Mouse (Mus musculus) heart, embryonic 12.5 days (tissue): ENCODE data around the gene Dntt. TPM values are rescaled to one million over a fixed set of nuclear protein-coding genes. Genes with fewer than 3 reads are reported as not detected.

Experiments
- ATAC-seq: fragments of 200-750 bp; cut with Nextera tagmentation; 2 replicates; pipeline ENCODE4 v1.8.0; 2017; ENCODE audit warnings: moderate TSS enrichment, moderate library complexity; ENCODE audit not compliant: insufficient number of reproducible peaks, low FRiP score
- H3K27ac ChIP-seq: fragments of 300-500 bp; sonication (generic); 2 replicates; pipeline ENCODE4 v1.5.1; 2016; ENCODE audit warnings: mild to moderate bottlenecking, moderate library complexity; ENCODE audit not compliant: poor library complexity, severe bottlenecking
- H3K27me3 ChIP-seq: fragments of 300-500 bp; sonication (generic); replicated peaks from 2 replicates; pipeline ENCODE4 v1.6.1; 2016; ENCODE audit warnings: mild to moderate bottlenecking, moderate library complexity
- H3K36me3 ChIP-seq: fragments of 300-500 bp; sonication (generic); 2 replicates; pipeline ENCODE4 v1.6.1; 2016; ENCODE audit warnings: mild to moderate bottlenecking, moderate library complexity
- H3K4me1 ChIP-seq: fragments of 300-500 bp; sonication (generic); replicated peaks from 2 replicates; pipeline ENCODE4 v1.6.1; 2016; ENCODE audit warnings: mild to moderate bottlenecking
- H3K4me2 ChIP-seq: fragments of 300-500 bp; sonication (generic); 2 replicates; pipeline ENCODE4 v1.6.1; 2016; ENCODE audit warnings: mild to moderate bottlenecking, moderate library complexity
- H3K4me3 ChIP-seq: fragments of 300-500 bp; sonication (generic); 2 replicates; pipeline ENCODE4 v1.5.1; 2016; ENCODE audit warnings: mild to moderate bottlenecking
- H3K9ac ChIP-seq: fragments of 300-500 bp; sonication (generic); 2 replicates; pipeline ENCODE4 v1.6.1; 2016; ENCODE audit warnings: mild to moderate bottlenecking, moderate library complexity
- H3K9me3 ChIP-seq: fragments of 300-500 bp; sonication (generic); replicated peaks from 2 replicates; pipeline ENCODE4 v1.6.1; 2016; ENCODE audit warnings: mild to moderate bottlenecking, moderate library complexity
- WGBS: fragments of 180-500 bp; shearing (Covaris S2); methylation state at CpG from one replicate; pipeline ENCODE4 v1.1.7; 2016; 5-methylcytosine and 5-hydroxymethylcytosine counted together
- polyA plus RNA-seq: library from polyadenylated mRNA; unstranded; fragments of >200 nt; fragmentation: Nextera tagmentation; extraction: Ambion mirVana; gene quantifications from 2 replicates; pipeline ENCODE4 v1.2.1, GENCODE M21; 2016

The Dntt gene
- polyA plus RNA-seq = not detected in 2 replicates

DNA sequence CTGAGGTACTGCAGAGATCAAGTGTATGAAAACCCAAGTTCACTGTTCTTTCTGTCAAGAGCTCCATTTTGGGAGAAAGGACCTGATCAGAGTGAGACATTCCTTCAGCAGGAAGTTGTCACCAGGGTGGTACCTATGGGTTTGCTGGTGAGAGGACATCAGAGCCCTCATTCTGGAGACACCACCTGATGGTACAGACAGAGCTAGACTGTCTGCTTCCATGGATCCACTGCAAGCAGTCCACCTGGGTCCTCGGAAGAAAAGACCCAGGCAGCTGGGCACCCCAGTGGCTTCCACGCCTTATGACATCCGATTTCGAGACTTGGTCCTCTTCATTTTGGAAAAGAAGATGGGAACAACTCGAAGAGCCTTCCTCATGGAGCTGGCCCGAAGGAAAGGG is at the start of gene Dntt:
Gene Dntt, plus strand, starts transcription at position 57 of the 400 bp plus-strand sequence.
- Histone ChIP-seq H3K9ac (no peak within 1 kb of the TSS), H3K4me3 (no peak within 1 kb of the TSS), H3K27ac (no peak within 1 kb of the TSS), H3K4me2 (no peak within 1 kb of the TSS), H3K4me1 (0 out of 2 replicates have a peak, but pooled peaks cover 6% of the 10 kb centered on the region), H3K27me3 (peaks cover 5% of the 10 kb centered on the region; the same call in 1 of the 2 replicates), H3K9me3 (no peaks in the 10 kb centered on the region), H3K36me3 (no peaks in the 10 kb centered on the region)
- no peak for ATAC-seq
- WGBS = 82% methylated on average over 6 of the region's 6 CpGs

GRCm38 (mm10) chr19:40980671-40981070 is 48.4 kb upstream of the Dntt start:
- Histone ChIP-seq H3K4me3 (no peak overlapping the region), H3K9ac (no peak overlapping the region), H3K27me3 (no peaks in the 10 kb centered on the region), H3K4me1 (no peaks in the 10 kb centered on the region), H3K9me3 (no peaks in the 10 kb centered on the region), H3K36me3 (no peaks in the 10 kb centered on the region), H3K4me2 (no peak overlapping the region), H3K27ac (no peak overlapping the region)
- WGBS = 71% methylated on average over 5 of the region's 5 CpGs
- no peak for ATAC-seq

- H3K4me3 ChIP-seq = no peak overlapping the region
- H3K9ac ChIP-seq = no peak overlapping the region
- no peak overlapping the region for H3K4me2 ChIP-seq
- H3K4me1 ChIP-seq = no peaks in the 10 kb centered on the region
- H3K27ac ChIP-seq = no peak overlapping the region
- no peaks in the 10 kb centered on the region for H3K36me3 ChIP-seq
- H3K27me3 ChIP-seq = no peaks in the 10 kb centered on the region
- WGBS = 81% methylated on average over 1 of the region's 1 CpGs
- no peaks in the 10 kb centered on the region for H3K9me3 ChIP-seq
- ATAC-seq = no peak
Observed at GRCm38 (mm10) chr19:40984536-40984935, 44.5 kb upstream of the Dntt start.

GRCm38 (mm10) chr19:40988856-40989255 is 40.2 kb upstream of the Dntt start:
- 74% methylated on average over 5 of the region's 5 CpGs for WGBS
- Histone ChIP-seq H3K9ac (no peak overlapping the region), H3K27me3 (no peaks in the 10 kb centered on the region), H3K4me3 (no peak overlapping the region), H3K36me3 (no peaks in the 10 kb centered on the region), H3K9me3 (no peaks in the 10 kb centered on the region), H3K4me2 (no peak overlapping the region), H3K4me1 (no peaks in the 10 kb centered on the region), H3K27ac (no peak overlapping the region)
- no peak for ATAC-seq

GRCm38 (mm10) chr19:40989961-40990600 is 39.0 kb upstream of the Dntt start:
- no peak for ATAC-seq
- WGBS = 73% methylated on average over 9 of the region's 9 CpGs
- no peaks in the 10 kb centered on the region for H3K9me3 ChIP-seq
- H3K4me2 ChIP-seq = no peak overlapping the region
- H3K4me3 ChIP-seq = no peak overlapping the region
- no peak overlapping the region for H3K9ac ChIP-seq
- H3K4me1 ChIP-seq = no peaks in the 10 kb centered on the region
- H3K27ac ChIP-seq = no peak overlapping the region
- H3K27me3 ChIP-seq = no peaks in the 10 kb centered on the region
- H3K36me3 ChIP-seq = no peaks in the 10 kb centered on the region

DNA sequence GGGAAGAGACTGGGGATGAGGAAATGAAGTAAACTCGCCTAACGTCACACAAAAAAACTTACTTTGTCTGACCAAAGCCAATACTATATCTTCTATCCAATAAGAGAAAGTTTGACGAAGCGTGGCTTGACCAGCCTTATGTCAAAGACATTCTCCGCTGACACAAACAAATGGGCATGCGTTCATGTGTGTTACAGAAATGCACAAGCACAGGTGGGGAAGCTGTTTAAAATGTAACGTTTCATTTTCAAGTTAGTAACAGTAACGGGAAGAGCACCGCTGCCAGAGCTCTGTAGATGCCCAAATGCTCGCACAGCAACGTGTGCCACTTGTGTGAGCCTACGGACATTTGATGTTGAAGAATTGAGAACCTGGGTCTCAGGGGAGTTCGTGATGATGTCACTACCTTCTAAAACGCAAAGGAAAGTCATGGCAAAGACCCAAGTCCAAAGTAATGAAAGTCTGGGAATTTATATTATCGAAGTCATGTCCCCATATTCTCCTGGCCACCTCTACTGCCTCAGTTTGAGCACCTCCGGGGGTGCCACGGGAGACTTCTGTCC is 38.2 kb upstream of the Dntt start:
- Histone ChIP-seq H3K4me1 (no peaks in the 10 kb centered on the region), H3K9ac (no peak overlapping the region), H3K4me2 (no peak overlapping the region), H3K27ac (no peak overlapping the region), H3K9me3 (no peaks in the 10 kb centered on the region), H3K27me3 (no peaks in the 10 kb centered on the region), H3K36me3 (no peaks in the 10 kb centered on the region), H3K4me3 (no peak overlapping the region)
- whole genome bisulfite sequencing = 84% methylated on average over 17 of the region's 17 CpGs
- ATAC-seq = no peak

DNA sequence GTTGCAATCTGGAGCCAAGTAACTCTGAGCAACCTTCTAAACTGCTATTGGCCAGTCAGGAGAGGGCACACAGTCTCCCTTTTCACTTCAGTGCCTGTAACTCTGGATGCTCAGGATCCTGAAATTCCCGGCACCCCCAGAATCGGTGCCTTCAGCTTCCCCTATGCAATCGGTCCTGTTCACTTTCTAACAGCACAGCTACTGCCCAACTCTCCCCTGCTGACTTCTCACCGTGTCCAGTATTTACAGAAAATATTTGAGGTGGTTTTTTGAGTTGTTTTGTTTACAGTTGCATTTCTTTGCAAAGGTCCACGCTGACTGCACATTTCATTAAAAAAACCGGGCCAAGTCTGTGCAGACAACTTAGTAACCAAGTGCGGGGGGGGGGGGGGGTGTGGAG is 37.4 kb upstream of the Dntt start:
- Histone ChIP-seq H3K9ac (no peak overlapping the region), H3K27me3 (no peaks in the 10 kb centered on the region), H3K4me2 (no peak overlapping the region), H3K9me3 (no peaks in the 10 kb centered on the region), H3K27ac (no peak overlapping the region), H3K4me3 (no peak overlapping the region), H3K4me1 (no peaks in the 10 kb centered on the region), H3K36me3 (no peaks in the 10 kb centered on the region)
- 74% methylated on average over 6 of the region's 7 CpGs for WGBS
- ATAC-seq = no peak

GRCm38 (mm10) chr19:40992096-40992495 is 37.0 kb upstream of the Dntt start:
- WGBS = 80% methylated on average over 11 of the region's 11 CpGs
- no peaks in the 10 kb centered on the region for H3K9me3 ChIP-seq
- ATAC-seq = no peak
- no peak overlapping the region for H3K9ac ChIP-seq
- no peak overlapping the region for H3K4me2 ChIP-seq
- H3K27ac ChIP-seq = no peak overlapping the region
- H3K36me3 ChIP-seq = no peaks in the 10 kb centered on the region
- no peaks in the 10 kb centered on the region for H3K27me3 ChIP-seq
- no peaks in the 10 kb centered on the region for H3K4me1 ChIP-seq
- no peak overlapping the region for H3K4me3 ChIP-seq

- H3K4me2 ChIP-seq = no peak overlapping the region
- H3K4me1 ChIP-seq = no peaks in the 10 kb centered on the region
- H3K36me3 ChIP-seq = no peaks in the 10 kb centered on the region
- H3K9ac ChIP-seq = no peak overlapping the region
- H3K9me3 ChIP-seq = no peaks in the 10 kb centered on the region
- no peak overlapping the region for H3K4me3 ChIP-seq
- H3K27ac ChIP-seq = no peak overlapping the region
- ATAC-seq = no peak
- H3K27me3 ChIP-seq = no peaks in the 10 kb centered on the region
- WGBS = 81% methylated on average over 8 of the region's 8 CpGs
Observed at GRCm38 (mm10) chr19:40992517-40993044, 36.5 kb upstream of the Dntt start.

DNA sequence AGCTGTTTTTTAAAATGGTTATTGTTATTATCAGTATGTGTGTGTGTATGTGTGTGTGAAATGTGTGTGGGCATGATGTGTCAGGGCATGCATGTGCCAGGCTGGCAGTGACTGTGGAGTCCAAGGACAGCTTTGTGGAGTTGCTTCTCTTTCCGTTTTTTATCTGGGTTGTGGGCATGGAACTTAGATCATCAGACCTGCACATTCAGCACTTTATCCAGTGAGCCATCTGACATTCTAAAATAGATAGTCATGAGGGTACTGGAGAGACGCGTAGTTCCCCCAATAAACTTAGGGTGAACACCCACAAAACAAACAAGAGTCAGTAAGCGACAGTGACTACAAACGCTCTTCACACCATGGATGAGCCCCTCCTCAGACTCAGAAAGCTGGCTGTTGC is 35.7 kb upstream of the Dntt start:
- Histone ChIP-seq H3K4me1 (no peaks in the 10 kb centered on the region), H3K9me3 (no peaks in the 10 kb centered on the region), H3K27ac (no peak overlapping the region), H3K4me3 (no peak overlapping the region), H3K36me3 (no peaks in the 10 kb centered on the region), H3K4me2 (no peak overlapping the region), H3K27me3 (no peaks in the 10 kb centered on the region), H3K9ac (no peak overlapping the region)
- WGBS = 90% methylated on average over 5 of the region's 5 CpGs
- no peak for ATAC-seq

GRCm38 (mm10) chr19:40994057-40994585 is 35.0 kb upstream of the Dntt start, which contains the start of gene Blnk:
Blnk (minus strand) TSS chr19:40994535.
- no peak for ATAC-seq
- no peaks in the 10 kb centered on the region for H3K36me3 ChIP-seq
- no peak within 1 kb of the TSS for H3K4me2 ChIP-seq
- H3K27me3 ChIP-seq = no peaks in the 10 kb centered on the region
- H3K9ac ChIP-seq = no peak within 1 kb of the TSS
- H3K9me3 ChIP-seq = no peaks in the 10 kb centered on the region
- H3K4me3 ChIP-seq = no peak within 1 kb of the TSS
- H3K4me1 ChIP-seq = no peaks in the 10 kb centered on the region
- 61% methylated on average over 8 of the region's 8 CpGs for WGBS
- H3K27ac ChIP-seq = no peak within 1 kb of the TSS
